Mouse (Mus musculus) neural tube, embryonic 14.5 days (tissue): ENCODE data around the gene Cep295nl. TPM values are rescaled to one million over a fixed set of nuclear protein-coding genes. Genes with fewer than 3 reads are reported as not detected.
A peak's percentile ranks its signal among the peaks of the same experiment; 100 is the strongest.

Source experiments
- ATAC-seq: fragments of 200-750 bp; cut with Nextera tagmentation; 2 replicates; pipeline ENCODE4 v1.8.0; 2017; ENCODE audit warnings: low read depth, mild to moderate bottlenecking, moderate TSS enrichment, moderate library complexity
- H3K27ac ChIP-seq: fragments of 300-500 bp; sonication (generic); 2 replicates; pipeline ENCODE4 v1.5.1; 2014; ENCODE audit warnings: low read depth, mild to moderate bottlenecking, control low read depth, low read length, moderate library complexity, mixed read lengths
- H3K27me3 ChIP-seq: fragments of 300-500 bp; sonication (generic); 2 replicates; pipeline ENCODE4 v1.6.1; 2014; ENCODE audit warnings: low read length; ENCODE audit not compliant: control insufficient read depth, insufficient read depth
- H3K36me3 ChIP-seq: fragments of 300-500 bp; sonication (generic); 2 replicates; pipeline ENCODE4 v1.6.1; 2014; ENCODE audit warnings: low read length, mixed read lengths; ENCODE audit not compliant: control insufficient read depth, insufficient read depth
- H3K4me1 ChIP-seq: fragments of 300-500 bp; sonication (generic); 2 replicates; pipeline ENCODE4 v1.6.1; 2014; ENCODE audit warnings: low read length; ENCODE audit not compliant: control insufficient read depth, insufficient read depth
- H3K4me2 ChIP-seq: fragments of 300-500 bp; sonication (generic); 2 replicates; pipeline ENCODE4 v1.6.1; 2014; ENCODE audit warnings: mild to moderate bottlenecking, low read depth, low read length, control low read depth
- H3K4me3 ChIP-seq: fragments of 300-500 bp; sonication (generic); 2 replicates; pipeline ENCODE4 v1.5.1; 2014; ENCODE audit warnings: low read depth, low read length, control low read depth, mixed read lengths
- H3K9ac ChIP-seq: fragments of 300-500 bp; sonication (generic); replicated peaks from 2 replicates; pipeline ENCODE4 v1.6.1; 2014; ENCODE audit warnings: low read depth, mild to moderate bottlenecking, control low read depth, low read length, mixed read lengths
- H3K9me3 ChIP-seq: fragments of 300-500 bp; sonication (generic); 2 replicates; pipeline ENCODE4 v1.6.1; 2016; ENCODE audit warnings: low read length; ENCODE audit not compliant: control insufficient read depth
- WGBS: fragments of 180-500 bp; shearing (Covaris S2); extraction: QIAGEN DNeasy Blood & Tissue Kit; methylation state at CpG from one replicate; pipeline ENCODE4 v1.1.7; 2014; 5-methylcytosine and 5-hydroxymethylcytosine counted together
- polyA plus RNA-seq: library from polyadenylated mRNA; unstranded; fragments of >200 nt; fragmentation: Nextera tagmentation; extraction: Ambion mirVana; gene quantifications from 2 replicates; pipeline ENCODE4 v1.2.1, GENCODE M21; 2014

Gene Cep295nl
- polyA plus RNA-seq, 1 experiment from 2014 or later = 0.31 TPM

- H3K27me3 ChIP-seq = no peaks in the 10 kb centered on the region
- H3K4me1 ChIP-seq = no peaks in the 10 kb centered on the region
- no peak overlapping the region for H3K4me2 ChIP-seq
- H3K36me3 ChIP-seq = no peaks in the 10 kb centered on the region
- H3K9me3 ChIP-seq = no peaks in the 10 kb centered on the region
- 90% methylated on average over 3 of the region's 3 CpGs for WGBS
- no peak for ATAC-seq
- no peak overlapping the region for H3K27ac ChIP-seq
- no peak overlapping the region for H3K9ac ChIP-seq
- no peak overlapping the region for H3K4me3 ChIP-seq
Measured at GRCm38 (mm10) chr11:118297967-118298366, 44.3 kb downstream of the Cep295nl start.

GRCm38 (mm10) chr11:118295026-118295425 lies 47.3 kb downstream of the Cep295nl start:
- H3K4me1 ChIP-seq = no peaks in the 10 kb centered on the region
- no peaks in the 10 kb centered on the region for H3K9me3 ChIP-seq
- H3K4me3 ChIP-seq = no peak overlapping the region
- no peak overlapping the region for H3K27ac ChIP-seq
- H3K4me2 ChIP-seq = no peak overlapping the region
- no peak for ATAC-seq
- no peak overlapping the region for H3K9ac ChIP-seq
- 92% methylated on average over 2 of the region's 2 CpGs for WGBS
- H3K27me3 ChIP-seq = no peaks in the 10 kb centered on the region
- H3K36me3 ChIP-seq = no peaks in the 10 kb centered on the region

- Histone ChIP-seq H3K9me3 (no peaks in the 10 kb centered on the region), H3K4me3 (no peak overlapping the region), H3K27me3 (no peaks in the 10 kb centered on the region), H3K4me2 (no peak overlapping the region), H3K9ac (no peak overlapping the region), H3K27ac (no peak overlapping the region), H3K36me3 (no peaks in the 10 kb centered on the region), H3K4me1 (peaks cover 10% of the 10 kb centered on the region)
- no peak for ATAC-seq
- 80% methylated on average over 6 of the region's 6 CpGs for WGBS
Measured at GRCm38 (mm10) chr11:118292671-118293070, 49.6 kb downstream of the Cep295nl start.

- Histone ChIP-seq H3K4me3 (peak within 1 kb of the TSS; percentile 94), H3K4me1 (peaks cover 10% of the 10 kb centered on the region), H3K27me3 (no peaks in the 10 kb centered on the region), H3K9me3 (no peaks in the 10 kb centered on the region), H3K27ac (peak within 1 kb of the TSS; percentile 92), H3K4me2 (peak within 1 kb of the TSS; percentile 85), H3K36me3 (peaks cover 20% of the 10 kb centered on the region), H3K9ac (peak within 1 kb of the TSS; percentile 91)
- peak; percentile 99 for ATAC-seq
- under 1% methylated on average over 68 of the region's 68 CpGs for WGBS
Measured at GRCm38 (mm10) chr11:118289999-118290889, 52.1 kb downstream of the Cep295nl start, which contains the start of gene Usp36. Usp36 (minus strand) TSS chr11:118290244.

- 0% methylated on average over 22 of the region's 22 CpGs for WGBS
Measured at GRCm38 (mm10) chr11:118289562-118289961, 52.7 kb downstream of the Cep295nl start.

GRCm38 (mm10) chr11:118289037-118289511 lies 53.2 kb downstream of the Cep295nl start:
- peak overlapping the region; percentile 85 for H3K4me2 ChIP-seq
- 3% methylated on average over 16 of the region's 16 CpGs for WGBS
- ATAC-seq = no peak
- no peaks in the 10 kb centered on the region for H3K27me3 ChIP-seq
- no peaks in the 10 kb centered on the region for H3K9me3 ChIP-seq
- H3K36me3 ChIP-seq = peaks cover 28% of the 10 kb centered on the region
- peak overlapping the region; percentile 80; the same call in 1 of the 2 replicates for H3K27ac ChIP-seq
- H3K9ac ChIP-seq = peak overlapping the region; percentile 91
- H3K4me3 ChIP-seq = peak overlapping the region; percentile 94
- peaks cover 10% of the 10 kb centered on the region for H3K4me1 ChIP-seq

More at GRCm38 (mm10) chr11:118289562-118289961, 52.7 kb downstream of the Cep295nl start:
- Histone ChIP-seq H3K36me3 (peaks cover 27% of the 10 kb centered on the region), H3K4me1 (peaks cover 10% of the 10 kb centered on the region), H3K9me3 (no peaks in the 10 kb centered on the region), H3K9ac (peak overlapping the region; percentile 91), H3K27me3 (no peaks in the 10 kb centered on the region), H3K4me3 (peak overlapping the region; percentile 94), H3K27ac (peak overlapping the region; percentile 80), H3K4me2 (peak overlapping the region; percentile 85)
- ATAC-seq = peak; percentile 25; the same call in 1 of the 2 replicates

GRCm38 (mm10) chr11:118287573-118287972 lies 54.7 kb downstream of the Cep295nl start:
- Histone ChIP-seq H3K9ac (no peak overlapping the region), H3K4me3 (no peak overlapping the region), H3K27ac (no peak overlapping the region), H3K27me3 (no peaks in the 10 kb centered on the region), H3K9me3 (no peaks in the 10 kb centered on the region), H3K36me3 (peaks cover 41% of the 10 kb centered on the region), H3K4me1 (peaks cover 10% of the 10 kb centered on the region), H3K4me2 (no peak overlapping the region)
- 97% methylated on average over 9 of the region's 9 CpGs for WGBS
- no peak for ATAC-seq

GRCm38 (mm10) chr11:118286434-118286833 lies 55.9 kb downstream of the Cep295nl start:
- no peak overlapping the region for H3K4me3 ChIP-seq
- no peak overlapping the region for H3K27ac ChIP-seq
- ATAC-seq = no peak
- 95% methylated on average over 9 of the region's 9 CpGs for WGBS
- H3K4me1 ChIP-seq = peaks cover 10% of the 10 kb centered on the region
- H3K9ac ChIP-seq = no peak overlapping the region
- H3K36me3 ChIP-seq = peaks cover 52% of the 10 kb centered on the region
- H3K9me3 ChIP-seq = no peaks in the 10 kb centered on the region
- no peaks in the 10 kb centered on the region for H3K27me3 ChIP-seq
- H3K4me2 ChIP-seq = no peak overlapping the region

- no peak overlapping the region for H3K4me2 ChIP-seq
- no peaks in the 10 kb centered on the region for H3K9me3 ChIP-seq
- peaks cover 10% of the 10 kb centered on the region for H3K4me1 ChIP-seq
- no peak overlapping the region for H3K9ac ChIP-seq
- H3K27me3 ChIP-seq = no peaks in the 10 kb centered on the region
- 93% methylated on average over 13 of the region's 13 CpGs for WGBS
- peaks cover 53% of the 10 kb centered on the region for H3K36me3 ChIP-seq
- no peak overlapping the region for H3K27ac ChIP-seq
- no peak for ATAC-seq
- H3K4me3 ChIP-seq = no peak overlapping the region
Measured at GRCm38 (mm10) chr11:118285791-118286190, 56.5 kb downstream of the Cep295nl start.
